Mouse (Mus musculus) lung, postnatal 25 days (tissue): ENCODE data around the gene Nsun3.

Source experiments
- DNase-seq: peaks from one replicate; pipeline ENCODE4 v3.0.0; 2022; ENCODE audit warnings: low spot score

Nsun3 gene

DNA sequence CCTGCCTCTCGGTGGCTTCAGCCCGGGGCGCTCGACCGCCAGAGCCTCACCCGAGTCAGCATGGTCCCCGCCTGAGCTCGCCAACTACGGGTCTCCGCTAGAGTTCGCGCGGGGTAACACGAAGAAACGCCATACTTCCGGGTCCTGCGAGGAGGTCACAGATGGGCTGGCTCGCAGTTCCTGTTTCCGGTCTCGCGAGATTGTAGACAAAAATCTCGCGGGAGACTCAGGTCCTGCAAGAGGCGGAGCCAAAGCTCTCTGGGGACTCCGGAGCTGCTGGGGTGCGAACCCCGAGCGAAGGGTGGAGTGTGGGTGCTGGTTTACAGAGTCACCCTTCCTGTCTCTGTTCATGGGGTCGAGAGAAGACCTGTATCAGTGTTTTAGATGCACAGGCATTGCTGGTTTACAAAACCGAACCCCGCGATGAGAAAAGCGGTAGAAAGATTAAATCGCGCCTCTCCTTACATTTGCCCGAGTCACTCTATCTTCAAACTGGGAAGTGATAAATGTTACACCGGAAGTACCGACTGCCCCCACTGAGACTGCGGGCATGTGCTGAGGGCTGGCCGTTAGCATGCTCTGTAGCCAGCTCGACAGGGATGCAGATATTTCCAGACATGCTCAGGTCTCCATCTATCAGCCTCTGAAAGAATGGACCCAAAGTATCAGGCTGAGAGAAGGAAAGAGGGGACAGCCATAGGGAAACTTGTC, at the start of gene Nsun3:
Gene Nsun3 (minus strand): TSS at position 198 of the 711 bp plus-strand sequence.
- peak; percentile 97 for DNase-seq

DNA sequence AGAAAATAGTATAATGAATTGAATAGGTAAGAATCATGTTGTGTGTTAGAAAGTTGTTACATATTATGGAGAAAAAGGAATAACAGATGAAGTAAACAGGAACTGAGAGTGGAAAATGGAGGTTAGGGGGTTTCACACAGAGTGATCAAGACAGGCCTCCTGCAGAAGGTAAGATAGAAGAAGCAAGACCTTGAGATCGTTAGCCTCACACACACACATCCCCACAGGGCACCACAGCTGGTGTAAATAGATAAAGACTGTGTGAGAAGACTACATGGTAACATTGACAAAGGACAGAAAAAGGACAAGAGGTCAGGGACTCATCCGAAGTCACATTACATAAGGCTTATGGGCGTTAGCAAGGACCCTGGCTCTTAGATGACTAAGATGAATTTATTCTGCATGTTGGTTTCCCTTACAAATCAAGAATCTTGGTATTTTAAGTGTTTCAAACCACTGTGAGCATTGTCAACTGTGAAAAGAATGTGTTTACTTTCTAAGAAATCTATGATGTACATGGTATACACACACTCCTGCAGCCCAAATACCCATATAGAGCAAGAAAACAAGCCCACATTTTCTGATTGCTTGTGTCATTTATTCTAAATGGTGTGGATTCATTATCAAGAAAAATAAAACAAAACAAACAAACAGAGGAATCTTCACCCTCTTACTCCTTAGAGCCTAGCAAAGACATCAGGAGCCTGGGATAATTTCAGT, 47.6 kb upstream of the Nsun3 start:
- DNase-seq = no peak

DNA sequence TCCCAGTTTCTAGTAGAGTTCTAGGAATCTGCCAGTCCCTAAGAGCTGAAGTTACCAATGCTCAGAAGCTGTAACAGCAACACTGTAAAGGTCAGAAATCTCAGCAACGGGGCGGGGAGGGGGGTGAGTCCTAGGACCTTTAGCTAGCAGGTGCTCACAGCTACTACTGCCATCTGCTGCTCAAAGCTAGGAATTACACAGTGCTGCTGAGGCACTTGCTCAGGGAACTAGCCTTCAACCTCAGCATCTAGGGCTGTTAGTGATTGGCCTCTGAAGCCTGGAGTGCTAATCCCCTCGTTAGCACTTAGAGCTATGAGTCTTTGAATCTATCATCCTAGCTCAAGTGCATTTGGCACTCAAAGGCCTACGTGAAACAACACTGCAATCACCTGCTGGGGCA, 45.9 kb upstream of the Nsun3 start:
- peak; percentile 45 for DNase-seq

DNA sequence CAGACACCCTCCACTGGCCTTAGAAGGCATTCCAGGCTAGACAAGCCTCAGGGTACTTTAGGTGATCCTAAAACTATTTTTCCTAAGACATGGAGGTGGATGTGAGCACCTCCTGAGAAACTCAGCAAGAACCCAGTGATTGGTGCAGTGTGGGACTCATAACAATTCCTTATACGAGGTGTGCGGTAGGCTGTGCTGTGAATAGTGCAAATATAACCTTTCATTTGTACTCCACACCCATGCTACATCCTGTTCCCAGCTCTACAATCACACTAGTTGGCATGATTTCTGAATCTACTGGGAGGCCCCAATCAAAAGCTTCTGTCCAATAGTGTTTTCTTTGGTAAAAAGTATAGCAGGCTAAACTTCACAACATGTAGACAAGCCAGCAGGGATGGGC, 45.4 kb upstream of the Nsun3 start:
- DNase-seq = no peak

DNA sequence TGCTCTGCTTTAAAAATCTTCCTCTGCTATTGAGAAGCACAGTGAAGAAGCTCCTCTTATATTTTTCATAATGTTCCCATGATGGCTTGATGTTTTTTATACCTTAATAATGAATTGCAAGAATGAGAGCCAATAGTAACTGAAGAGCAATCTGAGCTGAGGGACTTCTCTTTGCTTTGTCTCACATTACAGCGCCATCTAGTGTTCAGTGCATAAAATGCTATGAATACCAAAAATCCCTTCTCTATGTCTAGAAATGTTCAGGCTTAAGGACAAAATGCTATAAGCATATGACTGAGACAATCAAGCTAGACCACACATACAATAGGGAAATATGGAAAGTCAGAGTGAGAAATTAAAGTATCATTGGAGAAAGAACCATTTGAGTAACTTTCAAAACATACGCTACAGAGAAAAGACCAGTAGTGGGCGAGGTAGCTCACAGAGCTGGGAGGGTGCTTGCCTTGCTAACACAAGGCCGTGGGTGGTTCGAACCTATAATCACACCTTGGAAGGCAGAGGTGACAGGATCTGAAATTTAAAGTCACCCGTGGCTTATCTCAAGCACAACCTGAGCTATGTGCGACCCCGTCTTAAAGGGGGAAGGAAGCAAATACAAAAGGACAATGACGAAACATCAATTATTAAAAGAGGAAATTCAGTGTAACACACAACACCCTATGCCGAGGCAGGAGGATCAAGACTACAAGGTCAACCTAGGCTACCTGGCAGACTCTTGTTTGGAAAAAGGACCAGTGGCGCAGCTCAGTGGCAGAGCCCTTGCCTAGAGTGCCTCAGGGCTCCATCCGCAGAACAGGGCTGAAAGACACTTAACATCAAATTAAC, 39.8 kb upstream of the Nsun3 start:
- peak; percentile 57 for DNase-seq

DNA sequence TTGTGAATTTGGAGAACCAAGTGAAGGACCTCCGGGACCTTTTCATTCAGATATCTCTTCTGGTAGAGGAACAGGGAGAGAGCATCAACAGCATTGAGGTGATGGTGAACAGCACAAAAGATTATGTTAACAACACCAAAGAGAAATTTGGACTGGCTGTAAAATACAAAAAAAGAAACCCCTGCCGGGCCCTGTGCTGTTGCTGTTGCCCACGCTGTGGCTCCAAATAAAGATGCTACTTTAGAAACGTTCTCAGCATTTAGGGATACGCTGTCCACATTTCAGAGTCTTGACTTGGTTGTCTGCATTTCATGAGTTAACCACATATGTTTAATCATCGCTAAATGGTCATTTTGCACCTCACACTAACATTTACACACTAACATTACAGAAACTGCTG, 35.9 kb upstream of the Nsun3 start:
- DNase-seq = no peak

DNA sequence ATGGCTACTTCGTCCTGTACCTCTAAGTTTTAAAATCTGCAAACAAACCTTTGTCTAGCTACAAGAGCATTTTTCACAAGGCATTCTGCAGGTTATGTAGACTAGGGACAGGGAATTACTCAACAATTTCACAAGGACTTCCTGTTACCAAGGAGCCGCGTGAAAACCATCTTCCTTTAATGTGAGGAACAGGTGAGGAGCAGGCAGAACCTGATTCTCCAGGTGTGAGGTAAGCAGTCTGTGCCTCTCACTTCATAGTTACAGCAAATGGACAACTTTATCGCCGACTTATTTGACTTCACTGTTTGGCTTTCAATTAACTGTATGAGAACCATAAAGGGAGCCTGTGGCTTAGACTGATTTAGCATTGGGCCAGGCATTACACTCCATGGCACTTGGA, 27.9 kb upstream of the Nsun3 start, which contains the start of gene Stx19:
Gene Stx19 (plus strand): TSS at position 186 of the 400 bp plus-strand sequence.
- peak; percentile 84 for DNase-seq

DNA sequence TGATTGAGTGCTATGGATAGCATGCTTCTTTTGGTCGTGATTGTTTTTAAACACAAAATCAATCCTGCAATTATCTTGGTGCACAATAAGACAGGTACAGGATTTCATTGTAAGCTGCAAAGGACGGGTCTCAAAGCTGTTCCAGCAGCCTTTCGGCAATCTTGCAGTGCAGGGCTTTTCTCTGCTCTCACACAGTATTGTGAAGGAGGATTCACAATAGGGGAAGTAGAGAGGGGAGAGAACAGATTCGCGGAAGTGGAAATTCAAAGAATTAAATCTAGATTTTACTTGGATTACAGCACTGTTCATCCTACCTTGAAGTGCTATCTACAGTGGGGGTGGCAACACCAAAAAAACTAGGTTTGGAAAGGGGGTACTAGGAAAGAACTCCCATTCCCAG, 27.2 kb upstream of the Nsun3 start:
- no peak for DNase-seq

DNA sequence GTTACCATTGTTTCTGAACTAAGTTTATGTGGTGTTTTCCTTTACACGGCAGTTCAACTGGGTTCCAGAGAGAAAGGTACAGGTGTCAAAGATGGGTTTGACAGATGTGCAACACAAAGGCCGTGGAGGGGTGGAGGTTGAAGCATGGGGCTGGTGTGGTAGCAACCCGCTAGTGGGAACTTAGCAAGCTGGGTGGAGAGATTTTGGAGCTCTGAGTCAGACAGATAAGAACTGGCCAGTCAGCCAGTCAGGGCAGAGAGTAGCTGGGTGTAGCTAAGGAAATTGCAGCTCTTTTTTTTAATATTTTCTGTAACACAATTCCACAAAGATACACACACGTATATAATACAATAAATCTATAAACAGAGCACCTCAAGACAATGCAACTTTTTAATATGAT, 24.2 kb upstream of the Nsun3 start:
- no peak for DNase-seq

DNA sequence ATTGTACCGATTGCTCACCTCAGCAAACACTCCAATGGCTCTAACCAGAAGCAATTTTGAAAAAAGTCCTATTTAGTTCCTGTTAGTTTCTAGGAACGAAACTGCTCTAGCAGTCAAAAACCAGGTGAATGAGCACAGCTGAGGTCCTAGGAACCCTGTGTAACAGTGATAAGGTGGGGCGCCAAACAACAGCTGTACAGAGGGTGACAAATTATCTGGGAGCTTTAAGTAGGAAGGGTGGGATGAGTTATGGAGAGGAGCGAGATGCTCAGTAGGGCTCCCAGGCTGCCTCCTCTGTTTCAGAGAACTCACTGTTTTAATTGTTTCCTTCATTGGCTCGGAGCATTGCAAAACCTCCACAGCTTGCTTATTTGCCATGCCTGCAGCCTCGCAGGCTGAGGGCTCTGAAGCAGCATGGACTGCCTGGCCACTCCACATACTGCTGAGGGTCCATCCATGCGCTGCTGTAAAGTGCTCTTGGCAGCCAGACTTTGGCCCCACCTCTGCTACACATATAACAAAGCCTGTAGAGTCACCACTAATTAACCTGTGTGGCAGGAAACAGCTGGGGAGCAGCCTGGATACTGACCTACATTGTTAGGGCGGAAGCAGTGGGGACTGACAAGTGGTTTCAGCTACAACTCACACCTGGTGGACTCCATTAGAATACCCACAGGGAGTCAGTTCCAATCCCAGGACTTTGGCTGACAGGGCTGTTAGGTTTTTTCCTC, 20.8 kb upstream of the Nsun3 start:
- DNase-seq = no peak

DNA sequence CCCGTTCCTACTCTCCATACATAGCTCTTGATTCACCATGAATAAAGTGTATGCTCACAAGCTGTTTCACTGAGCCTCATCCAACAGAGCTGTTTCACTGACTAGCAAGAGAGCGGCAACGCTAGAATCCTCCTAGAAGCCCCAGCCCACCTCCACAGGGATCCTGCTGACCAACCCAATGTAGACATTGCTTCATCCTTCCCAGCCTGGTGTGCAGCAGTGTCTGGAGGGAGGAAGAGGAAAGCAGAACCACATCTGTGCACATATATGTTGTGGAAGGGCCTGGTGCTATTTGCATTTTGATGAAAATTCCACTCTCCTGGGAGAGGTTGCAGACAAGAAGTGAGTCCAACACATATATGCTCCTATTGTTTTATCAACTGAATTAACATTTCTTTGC, 18.0 kb upstream of the Nsun3 start:
- no peak for DNase-seq

DNA sequence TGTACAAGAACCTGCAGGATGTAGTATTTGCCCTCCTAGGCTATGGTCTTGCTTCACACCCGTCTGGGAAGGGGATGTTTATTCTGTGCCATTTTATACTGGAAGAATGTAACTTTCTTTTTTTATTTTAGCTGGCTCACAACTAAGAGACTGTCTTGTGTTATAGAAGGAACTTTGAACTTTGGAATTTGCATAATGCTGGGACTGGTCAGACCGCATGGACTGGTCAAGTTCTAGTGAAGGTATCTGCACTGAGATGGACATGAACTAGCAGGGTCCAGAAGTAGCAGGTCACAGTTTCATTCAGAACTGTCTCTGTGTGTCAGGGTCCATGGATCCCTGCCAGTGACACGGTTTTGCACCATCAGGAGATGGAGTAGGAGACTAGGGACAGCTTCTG, 13.2 kb upstream of the Nsun3 start:
- DNase-seq = no peak

DNA sequence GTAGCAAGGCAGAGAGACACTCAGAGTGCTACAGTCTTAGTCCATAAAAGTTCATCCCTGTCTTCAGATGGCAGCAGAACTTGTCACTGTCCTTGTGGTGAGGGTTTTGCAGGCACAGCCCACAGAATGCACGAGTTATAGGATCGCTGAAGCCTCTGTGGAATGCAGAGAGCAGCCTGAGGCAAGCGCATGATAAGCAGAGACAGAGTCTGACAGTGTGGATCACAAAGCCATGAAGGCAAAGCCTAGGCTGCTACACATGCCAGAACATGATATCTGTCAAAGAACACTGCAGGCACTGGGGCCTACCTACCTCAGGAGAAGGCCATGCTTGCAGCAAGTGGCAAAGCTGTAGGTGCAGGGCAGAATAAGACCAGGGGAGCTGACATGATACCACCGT, 12.8 kb upstream of the Nsun3 start:
- no peak for DNase-seq

DNA sequence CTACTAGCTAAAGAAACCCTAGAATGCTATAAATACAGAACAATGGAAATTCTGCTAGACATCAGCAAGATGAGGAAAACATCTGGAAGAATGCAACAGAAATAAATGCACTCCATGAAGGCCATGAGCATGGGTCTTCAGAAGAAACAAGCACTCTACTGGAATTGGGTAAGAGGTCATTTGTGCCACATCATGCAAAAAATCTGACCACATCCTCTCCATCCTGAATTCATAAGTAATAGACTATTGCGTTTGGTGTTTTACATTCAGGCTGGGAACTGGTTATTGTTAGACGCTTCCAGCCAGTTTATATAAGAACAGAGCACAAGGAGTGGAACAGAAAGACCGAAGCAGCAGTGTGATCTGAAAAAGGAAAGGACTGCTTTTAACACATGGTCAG, 12.2 kb upstream of the Nsun3 start:
- no peak for DNase-seq

DNA sequence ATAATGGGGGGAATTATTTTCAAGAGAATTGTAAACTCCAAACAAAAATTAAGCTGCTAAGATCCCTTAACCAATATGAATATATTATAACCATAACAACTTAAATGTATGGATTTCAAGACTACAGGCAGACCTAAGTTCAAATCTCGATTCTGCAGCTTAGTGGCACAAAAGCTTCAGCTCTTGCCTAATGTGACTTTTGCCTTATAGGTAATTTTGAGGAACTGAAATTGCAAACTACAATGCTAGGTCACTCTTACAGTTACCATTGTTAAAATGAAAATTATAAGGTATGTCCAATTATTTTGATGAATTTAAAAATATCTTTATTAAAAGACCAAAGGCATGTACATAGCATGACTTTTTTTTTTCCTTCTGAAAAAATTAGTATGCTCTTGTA, 10.0 kb upstream of the Nsun3 start:
- no peak for DNase-seq

DNA sequence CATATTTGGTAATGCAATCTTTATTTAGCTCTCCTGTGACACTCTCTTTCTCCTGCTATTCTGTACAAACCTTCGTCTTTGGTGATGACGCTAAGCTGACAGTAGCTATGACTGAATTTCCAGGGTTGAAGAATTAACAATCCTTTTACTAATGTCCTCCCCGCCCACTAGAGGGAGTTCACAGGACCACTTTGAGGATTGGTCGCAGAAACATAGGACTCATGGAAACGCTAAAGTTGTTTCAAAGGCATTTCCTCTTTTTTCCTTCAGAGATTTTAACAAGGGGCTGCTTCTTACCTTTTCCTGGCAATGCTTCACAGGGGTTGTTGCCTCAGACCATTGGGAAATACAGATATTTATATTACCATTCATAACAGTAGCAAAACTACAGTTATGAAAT, 4.4 kb downstream of the Nsun3 start:
- peak; percentile 24 for DNase-seq

DNA sequence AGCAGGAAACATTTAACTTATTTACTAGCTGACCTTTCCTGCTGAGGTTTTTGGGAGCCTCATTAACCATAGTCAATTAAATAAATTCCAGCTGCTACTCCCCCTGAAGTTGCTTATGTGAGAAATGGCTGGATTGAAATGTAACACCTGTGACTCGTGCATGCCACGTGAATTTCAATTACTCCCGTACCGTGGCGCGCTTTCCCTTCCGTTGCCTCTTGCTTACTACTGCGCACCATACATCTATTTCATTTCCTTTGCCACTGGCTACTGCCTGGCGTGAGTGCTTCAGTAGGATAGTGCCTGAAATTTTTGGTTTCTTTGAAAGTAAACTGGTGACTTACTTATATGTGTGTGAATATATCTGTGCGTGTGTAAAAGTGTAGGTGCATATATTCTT, 8.3 kb downstream of the Nsun3 start:
- no peak for DNase-seq

DNA sequence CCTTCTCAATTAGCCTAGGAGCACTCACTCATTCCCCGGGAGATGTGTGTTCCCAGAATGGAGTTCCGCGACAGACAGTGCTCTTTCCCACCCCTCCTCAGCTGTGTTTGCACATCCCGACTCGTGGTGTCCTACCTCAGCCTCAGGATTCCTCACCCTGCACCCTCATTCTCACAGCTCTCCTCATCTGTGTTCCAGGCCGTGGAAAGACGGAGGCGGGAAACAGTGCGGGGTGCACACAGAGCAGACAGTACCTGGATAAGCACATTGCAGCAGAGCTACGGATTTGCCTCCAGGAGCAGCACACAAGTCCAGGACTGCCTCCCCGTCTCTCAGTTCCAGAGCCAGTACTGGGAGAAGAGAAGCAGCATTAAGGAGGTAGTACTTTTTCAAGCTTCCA, 10.6 kb downstream of the Nsun3 start:
- DNase-seq = no peak

DNA sequence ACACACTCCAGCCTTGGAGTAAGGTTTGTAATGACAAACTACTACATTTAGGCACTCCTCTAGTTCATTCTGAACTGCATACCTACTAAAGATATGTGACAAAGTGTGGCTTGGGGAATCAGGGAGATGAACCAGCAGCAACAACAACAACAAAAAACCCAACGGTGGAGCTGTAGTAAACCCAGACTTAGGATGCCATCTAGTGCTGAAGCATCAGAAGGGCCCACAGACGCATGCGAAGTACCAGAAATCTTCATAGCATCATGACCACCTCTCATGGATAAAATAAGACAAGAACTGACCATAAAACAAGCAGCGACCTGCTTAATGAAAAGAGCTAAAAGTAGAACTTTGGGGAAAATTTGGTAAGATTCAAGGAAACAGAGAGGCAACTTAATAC, 13.2 kb downstream of the Nsun3 start:
- no peak for DNase-seq

DNA sequence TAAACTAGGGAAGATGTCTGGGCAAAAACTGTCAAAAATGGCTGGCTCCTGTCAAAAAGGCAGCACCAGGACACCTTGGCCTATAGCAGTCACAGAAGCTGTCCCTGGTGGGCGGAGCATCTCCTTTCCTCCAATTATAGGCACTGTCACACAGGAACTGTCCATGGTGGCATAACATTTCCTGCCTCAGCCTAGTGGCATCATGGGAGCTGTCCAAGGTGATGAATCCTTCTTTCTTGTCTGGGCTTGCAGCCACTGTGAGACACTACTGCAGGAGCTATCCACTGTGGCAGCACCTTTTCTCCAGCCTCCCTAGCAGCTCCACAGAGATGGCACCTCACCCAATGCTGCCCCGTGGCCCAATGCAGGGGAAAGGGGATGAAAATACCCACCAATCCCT, 28.3 kb downstream of the Nsun3 start:
- no peak for DNase-seq

DNA sequence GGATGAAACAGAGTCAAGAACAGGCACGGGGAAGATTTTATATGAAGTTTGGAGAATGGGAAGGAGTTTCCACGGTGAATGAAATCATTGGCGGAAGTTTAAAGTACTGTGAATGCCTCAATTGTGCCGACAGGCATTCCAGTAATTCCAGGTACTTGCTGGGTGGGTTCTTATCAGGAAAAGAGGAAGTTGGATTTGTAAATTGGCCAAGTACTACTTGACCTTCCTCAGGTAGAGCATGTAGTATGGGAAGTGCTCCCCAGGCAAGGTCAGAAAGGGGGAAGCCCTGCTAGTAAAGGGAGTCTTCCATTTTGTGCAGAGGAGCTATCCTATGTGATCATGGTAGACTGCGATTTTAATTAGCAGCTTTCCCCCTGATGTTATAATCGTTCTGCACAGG, 31.3 kb downstream of the Nsun3 start:
- peak; percentile 53 for DNase-seq

DNA sequence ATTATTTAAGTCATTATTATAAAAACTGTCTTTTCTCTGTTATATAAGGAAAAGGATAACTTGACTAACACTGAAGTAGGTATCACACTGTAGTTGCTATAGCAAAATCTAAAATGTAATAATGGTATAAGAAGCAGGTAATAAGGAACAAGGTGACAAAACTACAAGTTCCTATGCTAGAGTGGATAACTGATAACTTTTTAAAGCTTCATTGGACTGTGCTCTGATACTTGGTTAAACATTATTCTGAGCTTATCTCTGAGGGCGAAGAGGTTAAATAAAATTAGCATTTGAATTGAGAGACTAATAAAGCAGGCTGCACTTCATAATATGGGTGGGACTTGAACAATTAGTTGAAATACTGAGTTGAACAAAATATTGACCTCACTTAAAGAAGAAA, 33.0 kb downstream of the Nsun3 start:
- DNase-seq = no peak
